Comparison of ENCODE assay signal across 18 mouse cellular contexts in genomic region chr7:80435594-80435993, GRCm38 (mm10). TPM values are rescaled to one million over a fixed set of nuclear protein-coding genes. Genes with fewer than 3 reads are reported as not detected.
DNase-seq lines count a peak whose midpoint lies in the region; ATAC-seq and TF ChIP-seq lines count a peak whose summit lies in the region.
"Had no signal": no experiment of that assay in that cellular context is flagged by ENCODE, and none has a peak within 500 bp of the region (broad histone marks: within the 10 kb centered on the region; RNA-seq: fewer than 3 reads in every experiment).

No protein-coding gene starts in this region.

- ATAC-seq in lung, postnatal 0 days: peak; percentile 43; the same call in 1 of the 2 replicates
- ATAC-seq: activated CD4-positive, CD25-positive, alpha-beta regulatory T cell, adult 4 months; forebrain, embryonic 15.5 days; hindbrain, postnatal 0 days had no signal

- 55% methylated on average over 3 of the region's 3 CpGs for WGBS in lung, postnatal 0 days

- H3K4me1 ChIP-seq in lung, postnatal 0 days (ENCODE audit: insufficient read depth, low read depth, low read length): no peaks in the 10 kb centered on the region

- no peak overlapping the region for H3K4me2 ChIP-seq in lung, postnatal 0 days (replicated peaks; ENCODE audit: low read depth, low read length)
- H3K4me2 ChIP-seq: forebrain, embryonic 15.5 days; liver, embryonic 15.5 days had no signal

- DNase-seq in heart, adult 11 months: peak; percentile 84
- no peak for DNase-seq in heart, postnatal 14 days
- DNase-seq in lung, postnatal 0 days (ENCODE audit: low spot score): no peak
- no peak for DNase-seq in lung, postnatal 10 days
- DNase-seq in brain, adult 2 months (ENCODE audit: low read depth, low spot score): peak; percentile 22
- peak; percentile 51 for DNase-seq in yolk sac, embryonic 10.5 days (ENCODE audit: low spot score)
- DNase-seq in left cerebral cortex, adult 9 months (ENCODE audit: low spot score in 2 of 2): no peak
- no peak for DNase-seq in kidney, postnatal 10 days
- DNase-seq: cerebellum, adult 9-11 months; heart, postnatal 10 days; kidney, adult 9 months; lung, postnatal 4 days; midbrain, embryonic 14.5 days; right cerebral cortex, postnatal 14 days had no signal

- no peaks in the 10 kb centered on the region for H3K36me3 ChIP-seq in lung, postnatal 0 days (ENCODE audit: insufficient read depth, low read length)
- H3K36me3 ChIP-seq: forebrain, embryonic 15.5 days; liver, embryonic 15.5 days had no signal

- no peaks in the 10 kb centered on the region for H3K9me3 ChIP-seq in lung, postnatal 0 days (ENCODE audit: low read length)
- H3K9me3 ChIP-seq: forebrain, embryonic 15.5 days; liver, embryonic 15.5 days had no signal

- no peak for TF ChIP-seq EP300 in lung, postnatal 0 days (IDR thresholded peaks at IDR 0.05)

- H3K27ac ChIP-seq in lung, postnatal 0 days (ENCODE audit: low read length): no peak overlapping the region
- H3K27ac ChIP-seq: forebrain, embryonic 15.5 days; hindbrain, postnatal 0 days; liver, embryonic 15.5 days had no signal

- H3K9ac ChIP-seq in lung, postnatal 0 days (replicated peaks; ENCODE audit: low read depth): no peak overlapping the region
- H3K9ac ChIP-seq: forebrain, embryonic 15.5 days; liver, embryonic 15.5 days had no signal

- no peak for TF ChIP-seq CTCF in lung, postnatal 0 days (IDR thresholded peaks at IDR 0.05)

- no peaks in the 10 kb centered on the region for H3K27me3 ChIP-seq in lung, postnatal 0 days (replicated peaks; ENCODE audit: insufficient read depth, low read length)
- H3K27me3 ChIP-seq: forebrain, embryonic 15.5 days; liver, embryonic 15.5 days had no signal

- H3K4me3 ChIP-seq in lung, postnatal 0 days (ENCODE audit: low read depth, low read length): no peak overlapping the region
- H3K4me3 ChIP-seq: forebrain, embryonic 15.5 days; liver, embryonic 15.5 days had no signal

- intact Hi-C loops in heart, postnatal 14 days (cut with DNase I): no loop called here

RNA-seq across cellular contexts. Expression of gene Furin, which starts 30.4 kb away (rescaled TPM):
- total RNA-seq in heart, postnatal 14 days (2021): 100 to 1,000 TPM; 115 to 127 TPM
- 24.4 and 27.3 TPM in 2 replicates for polyA plus RNA-seq in lung, postnatal 0 days (2015; fragmentation: Nextera tagmentation; extraction: Ambion mirVana)

RNA-seq across cellular contexts. Expression of gene Fes, which starts 47.8 kb away (rescaled TPM):
- total RNA-seq in heart, postnatal 14 days (2021): 10 to 100 TPM; 16.7 to 18.2 TPM
- 23.5 and 26.4 TPM in 2 replicates for polyA plus RNA-seq in lung, postnatal 0 days (2015; fragmentation: Nextera tagmentation; extraction: Ambion mirVana)

Comparison
In these comparisons a context has a peak if more than half of its experiments do, and no peak if none do; other contexts are left out.
1. DNase-seq: peak in heart, adult 11 months (single experiment), brain, adult 2 months (single experiment) and yolk sac, embryonic 10.5 days (single experiment); none in heart, postnatal 14 days (0 of 2), lung, postnatal 0 days (single experiment), lung, postnatal 10 days (single experiment), left cerebral cortex, adult 9 months (0 of 2) and kidney, postnatal 10 days (single experiment).